Comparison of ENCODE assay signal across 9 mouse cellular contexts in the genomic region with DNA sequence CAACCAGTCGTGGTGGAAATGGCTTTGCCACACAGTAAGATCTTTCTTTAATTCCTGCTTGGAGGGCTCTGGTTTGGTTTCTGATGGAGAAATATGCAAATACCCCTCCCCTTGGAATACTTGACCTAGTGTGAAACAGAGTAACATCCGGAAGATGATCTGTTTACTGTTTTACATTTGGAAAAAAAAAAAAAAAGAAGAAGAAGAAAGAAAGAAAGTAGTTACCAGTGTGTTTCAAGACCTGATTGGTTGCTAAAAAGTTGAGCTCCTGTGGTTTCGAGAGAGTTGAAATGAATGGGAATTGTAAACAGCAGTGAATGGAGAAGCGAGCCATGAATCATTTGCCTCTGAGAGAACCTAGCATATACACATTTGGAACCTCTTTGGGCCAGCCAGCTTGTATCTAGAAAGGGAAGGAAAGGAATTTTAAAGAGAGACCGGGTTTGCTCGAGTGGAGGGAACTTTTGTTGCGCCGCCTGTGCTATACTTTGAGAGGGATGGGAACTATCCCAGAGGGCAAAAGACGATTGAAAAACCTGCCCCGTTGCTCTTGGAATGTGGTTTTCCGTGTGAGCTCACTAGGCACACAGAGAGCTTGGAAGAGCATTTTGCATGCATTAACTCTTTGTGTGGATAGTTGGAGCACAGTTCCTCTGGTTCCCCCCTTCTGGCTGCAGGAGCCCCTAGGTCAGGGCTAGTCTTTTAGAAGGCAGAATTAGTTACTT.
A peak's percentile ranks its signal among the peaks of the same experiment; 100 is the strongest.
DNase-seq lines count a peak whose midpoint lies in the region; ATAC-seq and TF ChIP-seq lines count a peak whose summit lies in the region.
"Had no signal": no experiment of that assay in that cellular context is flagged by ENCODE, and none has a peak within 500 bp of the region (broad histone marks: within the 10 kb centered on the region; RNA-seq: fewer than 3 reads in every experiment).

No protein-coding gene starts in this region.

- DNase-seq in urinary bladder, postnatal 25 days (ENCODE audit: low spot score) = peak; percentile 29
- DNase-seq in urinary bladder, postnatal 10 days (ENCODE audit: low spot score) = no peak
- DNase-seq in heart, postnatal 0 days (ENCODE audit: low spot score) = no peak
- DNase-seq in liver, postnatal 0 days = no peak
- DNase-seq in yolk sac, embryonic 10.5 days (ENCODE audit: low spot score) = peak; percentile 53
- no peak for DNase-seq in spleen, postnatal 10 days (ENCODE audit: low spot score in 2 of 2)
- no peak for DNase-seq in left cerebral cortex, postnatal 14 days (ENCODE audit: low spot score in 2 of 2)
- no peak for DNase-seq in cerebellum, postnatal 4 days (ENCODE audit: low spot score in 2 of 2)
- DNase-seq: thymus, postnatal 4 days had no signal

- no peak for ATAC-seq in heart, postnatal 0 days (ENCODE audit: insufficient read depth, low read depth)
- ATAC-seq in liver, postnatal 0 days = no peak

- peak overlapping the region; percentile 38 for H3K4me3 ChIP-seq in heart, postnatal 0 days (ENCODE audit: low read depth, low read length)
- H3K4me3 ChIP-seq in liver, postnatal 0 days (ENCODE audit: low read depth, low read length) = peak overlapping the region; percentile 38

- no peaks in the 10 kb centered on the region for H3K27me3 ChIP-seq in heart, postnatal 0 days (ENCODE audit: control insufficient read depth, insufficient read depth, low read length)
- peaks cover 8% of the 10 kb centered on the region; the same call in 1 of the 2 replicates for H3K27me3 ChIP-seq in liver, postnatal 0 days (ENCODE audit: insufficient read depth, low read length)

- peak overlapping the region; percentile 70 for H3K4me2 ChIP-seq in heart, postnatal 0 days (ENCODE audit: low read depth, low read length)
- H3K4me2 ChIP-seq in liver, postnatal 0 days (ENCODE audit: low read depth, low read length) = peak overlapping the region; percentile 78

- H3K9me3 ChIP-seq in heart, postnatal 0 days (replicated peaks; ENCODE audit: control insufficient read depth, low read length) = no peaks in the 10 kb centered on the region
- H3K9me3 ChIP-seq in liver, postnatal 0 days (ENCODE audit: low read length) = no peaks in the 10 kb centered on the region

- H3K27ac ChIP-seq in heart, postnatal 0 days (ENCODE audit: low read depth) = peak overlapping the region; percentile 84
- peak overlapping the region; percentile 97 for H3K27ac ChIP-seq in liver, postnatal 0 days (ENCODE audit: low read depth)

- TF ChIP-seq CTCF in heart, postnatal 0 days (IDR thresholded peaks at IDR 0.05; ENCODE audit: low read depth) = no peak
- TF ChIP-seq CTCF in liver, postnatal 0 days (IDR thresholded peaks at IDR 0.05; ENCODE audit: low read depth) = no peak

- H3K9ac ChIP-seq in heart, postnatal 0 days (replicated peaks; ENCODE audit: low read depth, low read length) = peak overlapping the region; percentile 42; the same call in 1 of the 2 replicates
- peak overlapping the region; percentile 50 for H3K9ac ChIP-seq in liver, postnatal 0 days (replicated peaks)

- intact Hi-C loops in left cerebral cortex, postnatal 14 days (cut with DNase I) = no loop called here

- 10% methylated on average over 11 of the region's 11 CpGs for WGBS in heart, postnatal 0 days
- 4% methylated on average over 11 of the region's 11 CpGs for WGBS in liver, postnatal 0 days (ENCODE audit: insufficient replicate concordance)

- H3K4me1 ChIP-seq in heart, postnatal 0 days (ENCODE audit: control insufficient read depth, insufficient read depth) = peaks cover 26% of the 10 kb centered on the region
- peaks cover 9% of the 10 kb centered on the region; the same call in 1 of the 2 replicates for H3K4me1 ChIP-seq in liver, postnatal 0 days (ENCODE audit: insufficient read depth)

- 0 out of 2 replicates have a peak, but pooled peaks cover 10% of the 10 kb centered on the region for H3K36me3 ChIP-seq in heart, postnatal 0 days (replicated peaks; ENCODE audit: control insufficient read depth, insufficient read depth, low read length)
- H3K36me3 ChIP-seq in liver, postnatal 0 days (replicated peaks; ENCODE audit: insufficient read depth, low read length) = no peaks in the 10 kb centered on the region

- TF ChIP-seq EP300 in heart, postnatal 0 days (IDR thresholded peaks at IDR 0.05; ENCODE audit: low read depth) = no peak
- TF ChIP-seq EP300 in liver, postnatal 0 days (IDR thresholded peaks at IDR 0.05; ENCODE audit: low read depth) = no peak

Comparison
In these comparisons a context has a peak if more than half of its experiments do, and no peak if none do; other contexts are left out.
1. DNase-seq: peak in urinary bladder, postnatal 25 days (single experiment) and yolk sac, embryonic 10.5 days (single experiment); none in urinary bladder, postnatal 10 days (single experiment), heart, postnatal 0 days (single experiment), liver, postnatal 0 days (single experiment), spleen, postnatal 10 days (0 of 2), left cerebral cortex, postnatal 14 days (0 of 2) and cerebellum, postnatal 4 days (0 of 2).